Mouse (Mus musculus) megakaryocyte, embryonic 14.5 days (primary cell): ENCODE results near the gene Tacr2. TPM values are rescaled to one million over a fixed set of nuclear protein-coding genes. Genes with fewer than 3 reads are reported as not detected.

ENCODE experiments used
- H3K27me3 ChIP-seq: replicated peaks from 2 replicates; pipeline ENCODE3; 2012; ENCODE audit warnings: inconsistent platforms
- H3K36me3 ChIP-seq: replicated peaks from 2 replicates; pipeline ENCODE3; 2012; ENCODE audit warnings: low read length, inconsistent platforms, mixed read lengths
- H3K4me1 ChIP-seq: 2 replicates; pipeline ENCODE4 v1.6.1; 2012; ENCODE audit warnings: inconsistent platforms
- H3K4me3 ChIP-seq: replicated peaks from 2 replicates; pipeline ENCODE3; 2012; ENCODE audit warnings: moderate library complexity, mild to moderate bottlenecking, inconsistent platforms
- H3K9me3 ChIP-seq: 2 replicates; pipeline ENCODE4 v1.6.1; 2012; ENCODE audit warnings: inconsistent platforms
- FLI1 ChIP-seq: IDR thresholded peaks from 2 replicates; pipeline ENCODE4 v1.6.1; 2012; ENCODE audit warnings: low read length, inconsistent platforms, mixed read lengths
- GATA1 ChIP-seq: IDR thresholded peaks from 3 replicates; pipeline ENCODE4 v1.6.1; 2012; ENCODE audit warnings: mixed read lengths, low read length, inconsistent platforms, borderline replicate concordance
- polyA plus RNA-seq: library from polyadenylated mRNA; stranded (reverse); fragments of >175 nt; gene quantifications from 2 replicates; pipeline ENCODE4 v1.2.3, GENCODE M21; 2012; ENCODE audit warnings: low replicate concordance; ENCODE audit not compliant: insufficient read depth

Gene Tacr2
- polyA plus RNA-seq, 1 experiment: not detected

GRCm38 (mm10) chr10:62287460-62288124 lies 35.4 kb downstream of the Tacr2 start:
- H3K9me3 ChIP-seq: no peaks in the 10 kb centered on the region
- H3K27me3 ChIP-seq: no peaks in the 10 kb centered on the region
- peaks cover 20% of the 10 kb centered on the region for H3K4me1 ChIP-seq
- H3K4me3 ChIP-seq: no peak overlapping the region
- no peak for TF ChIP-seq FLI1
- peaks cover 96% of the 10 kb centered on the region for H3K36me3 ChIP-seq

- Histone ChIP-seq H3K9me3 (no peaks in the 10 kb centered on the region), H3K36me3 (peaks cover 100% of the 10 kb centered on the region), H3K27me3 (no peaks in the 10 kb centered on the region), H3K4me3 (no peak overlapping the region), H3K4me1 (peaks cover 33% of the 10 kb centered on the region)
- TF ChIP-seq FLI1: no peak
- TF ChIP-seq GATA1: no peak
Measured at GRCm38 (mm10) chr10:62294112-62294511, 41.9 kb downstream of the Tacr2 start.

- Histone ChIP-seq H3K9me3 (no peaks in the 10 kb centered on the region), H3K4me3 (no peak overlapping the region), H3K36me3 (peaks cover 100% of the 10 kb centered on the region), H3K27me3 (no peaks in the 10 kb centered on the region), H3K4me1 (peaks cover 54% of the 10 kb centered on the region)
- no peak for TF ChIP-seq FLI1
- no peak for TF ChIP-seq GATA1
Measured at GRCm38 (mm10) chr10:62296086-62296872, 44.0 kb downstream of the Tacr2 start.

GRCm38 (mm10) chr10:62300006-62300827 lies 48.0 kb downstream of the Tacr2 start:
- peaks cover 100% of the 10 kb centered on the region for H3K36me3 ChIP-seq
- no peaks in the 10 kb centered on the region for H3K9me3 ChIP-seq
- TF ChIP-seq FLI1: no peak
- no peak for TF ChIP-seq GATA1
- no peaks in the 10 kb centered on the region for H3K27me3 ChIP-seq
- H3K4me1 ChIP-seq: peaks cover 79% of the 10 kb centered on the region
- peak overlapping the region; percentile 81 for H3K4me3 ChIP-seq

GRCm38 (mm10) chr10:62305090-62305489 lies 52.9 kb downstream of the Tacr2 start:
- Histone ChIP-seq H3K4me1 (peaks cover 89% of the 10 kb centered on the region), H3K9me3 (peaks cover 7% of the 10 kb centered on the region), H3K27me3 (no peaks in the 10 kb centered on the region), H3K4me3 (no peak overlapping the region), H3K36me3 (peaks cover 95% of the 10 kb centered on the region)
- TF ChIP-seq GATA1 (no peak), FLI1 (no peak)

- TF ChIP-seq FLI1 (no peak), GATA1 (no peak)
- Histone ChIP-seq H3K9me3 (peaks cover 7% of the 10 kb centered on the region), H3K4me1 (peaks cover 87% of the 10 kb centered on the region), H3K36me3 (peaks cover 93% of the 10 kb centered on the region), H3K27me3 (no peaks in the 10 kb centered on the region), H3K4me3 (peak overlapping the region; percentile 85)
Measured at GRCm38 (mm10) chr10:62306483-62306882, 54.2 kb downstream of the Tacr2 start.

- no peak for TF ChIP-seq FLI1
- no peak for TF ChIP-seq GATA1
- no peaks in the 10 kb centered on the region for H3K27me3 ChIP-seq
- H3K36me3 ChIP-seq: peaks cover 90% of the 10 kb centered on the region
Measured at GRCm38 (mm10) chr10:62308896-62309491, 56.8 kb downstream of the Tacr2 start.

GRCm38 (mm10) chr10:62309593-62309992 lies 57.4 kb downstream of the Tacr2 start:
- TF ChIP-seq GATA1 (no peak), FLI1 (no peak)
- Histone ChIP-seq H3K9me3 (peaks cover 7% of the 10 kb centered on the region), H3K36me3 (peaks cover 90% of the 10 kb centered on the region), H3K4me3 (no peak overlapping the region), H3K27me3 (no peaks in the 10 kb centered on the region), H3K4me1 (peaks cover 80% of the 10 kb centered on the region)

More at GRCm38 (mm10) chr10:62308896-62309491, 56.8 kb downstream of the Tacr2 start:
- H3K9me3 ChIP-seq: peaks cover 7% of the 10 kb centered on the region
- peaks cover 83% of the 10 kb centered on the region for H3K4me1 ChIP-seq
- H3K4me3 ChIP-seq: no peak overlapping the region

GRCm38 (mm10) chr10:62310259-62311039 lies 58.2 kb downstream of the Tacr2 start:
- peaks cover 77% of the 10 kb centered on the region for H3K4me1 ChIP-seq
- TF ChIP-seq GATA1: no peak
- TF ChIP-seq FLI1: no peak
- H3K4me3 ChIP-seq: no peak overlapping the region
- H3K36me3 ChIP-seq: peaks cover 90% of the 10 kb centered on the region
- no peaks in the 10 kb centered on the region for H3K27me3 ChIP-seq
- H3K9me3 ChIP-seq: peaks cover 7% of the 10 kb centered on the region
